Mouse (Mus musculus) kidney, adult 2 months (tissue): ENCODE data around the gene Asic3.

Experiments used
- CTCF ChIP-seq: fragments of 200-500 bp; conservative IDR thresholded peaks from 2 replicates; pipeline ENCODE4 v1.5.1; 2011; ENCODE audit warnings: low read depth, mild to moderate bottlenecking, control low read depth, low read length, moderate library complexity, mixed read lengths; ENCODE audit not compliant: insufficient read depth, insufficient read length
- POLR2A ChIP-seq: fragments of 200-500 bp; IDR thresholded peaks from one replicate; pipeline ENCODE4 v1.6.1; 2011; ENCODE audit warnings: low read depth, low read length, control low read depth

DNA sequence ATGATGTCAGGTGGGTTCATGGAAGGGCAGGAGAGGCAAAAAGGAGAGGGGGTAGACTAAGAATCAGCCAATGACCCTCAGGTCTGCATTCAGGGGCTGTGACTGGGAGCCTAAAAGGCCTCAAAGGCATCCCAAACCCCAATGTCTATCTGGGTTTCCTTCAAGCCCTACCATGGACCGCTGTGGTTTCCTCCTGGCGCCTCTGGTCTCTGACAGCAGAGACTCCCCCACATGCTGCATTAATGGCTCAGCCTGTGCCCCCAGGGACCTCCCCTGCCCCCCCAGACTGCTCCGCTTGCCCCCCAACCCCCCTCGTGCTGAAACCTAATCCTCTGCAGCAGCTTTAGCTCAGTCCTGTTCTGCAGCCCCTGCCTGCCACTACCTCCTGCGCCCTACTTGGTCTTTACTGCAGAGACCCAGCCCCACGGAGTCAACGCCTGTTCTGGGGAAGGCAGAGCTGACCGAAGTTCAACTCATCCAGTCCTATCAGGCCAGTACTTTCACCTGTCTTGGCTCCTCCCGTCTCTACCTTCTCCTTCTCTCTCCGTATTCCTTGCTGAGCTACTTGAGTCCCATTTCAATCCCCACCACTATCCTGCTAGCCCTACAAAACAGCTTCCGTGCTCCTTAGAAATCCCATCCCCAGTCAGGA, at the start of gene Asic3:
- no peak for TF ChIP-seq CTCF
- no peak for TF ChIP-seq POLR2A
